Mouse (Mus musculus) liver, adult (tissue): ENCODE data around the gene Parn.

Source experiments
- GATA4 ChIP-seq: IDR thresholded peaks from 2 replicates; pipeline ENCODE4 v1.6.1; 2014; ENCODE audit warnings: mild to moderate bottlenecking, low read length; ENCODE audit not compliant: insufficient replicate concordance

The Parn gene

GRCm38 (mm10) chr16:13645930-13646329 lies 22.0 kb downstream of the Parn start:
- TF ChIP-seq GATA4 = no peak

GRCm38 (mm10) chr16:13644474-13644873 lies 23.5 kb downstream of the Parn start:
- no peak for TF ChIP-seq GATA4

GRCm38 (mm10) chr16:13640064-13640463 lies 27.9 kb downstream of the Parn start:
- TF ChIP-seq GATA4 = no peak

DNA sequence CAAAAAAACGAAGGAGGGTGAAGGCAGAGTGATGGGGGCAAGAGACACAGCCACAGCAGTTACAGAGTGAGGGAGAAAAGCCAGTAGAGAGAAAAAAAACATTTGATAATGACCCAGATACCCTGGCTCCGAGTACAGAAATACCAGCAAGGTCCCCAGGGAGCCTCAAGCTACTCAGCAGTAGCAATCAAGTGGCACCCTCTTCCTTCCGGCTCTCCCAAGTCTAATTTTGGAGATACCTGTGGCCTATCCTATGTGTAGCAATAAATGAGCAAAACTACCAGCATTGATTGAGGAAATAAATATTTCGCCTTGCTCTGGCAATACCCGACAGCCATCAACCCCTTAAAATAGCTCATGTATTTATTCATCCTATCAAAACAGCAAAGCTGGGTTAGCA lies 28.5 kb downstream of the Parn start:
- TF ChIP-seq GATA4 = no peak

- TF ChIP-seq GATA4 = no peak
Measured at GRCm38 (mm10) chr16:13628345-13628744, 39.6 kb downstream of the Parn start.

DNA sequence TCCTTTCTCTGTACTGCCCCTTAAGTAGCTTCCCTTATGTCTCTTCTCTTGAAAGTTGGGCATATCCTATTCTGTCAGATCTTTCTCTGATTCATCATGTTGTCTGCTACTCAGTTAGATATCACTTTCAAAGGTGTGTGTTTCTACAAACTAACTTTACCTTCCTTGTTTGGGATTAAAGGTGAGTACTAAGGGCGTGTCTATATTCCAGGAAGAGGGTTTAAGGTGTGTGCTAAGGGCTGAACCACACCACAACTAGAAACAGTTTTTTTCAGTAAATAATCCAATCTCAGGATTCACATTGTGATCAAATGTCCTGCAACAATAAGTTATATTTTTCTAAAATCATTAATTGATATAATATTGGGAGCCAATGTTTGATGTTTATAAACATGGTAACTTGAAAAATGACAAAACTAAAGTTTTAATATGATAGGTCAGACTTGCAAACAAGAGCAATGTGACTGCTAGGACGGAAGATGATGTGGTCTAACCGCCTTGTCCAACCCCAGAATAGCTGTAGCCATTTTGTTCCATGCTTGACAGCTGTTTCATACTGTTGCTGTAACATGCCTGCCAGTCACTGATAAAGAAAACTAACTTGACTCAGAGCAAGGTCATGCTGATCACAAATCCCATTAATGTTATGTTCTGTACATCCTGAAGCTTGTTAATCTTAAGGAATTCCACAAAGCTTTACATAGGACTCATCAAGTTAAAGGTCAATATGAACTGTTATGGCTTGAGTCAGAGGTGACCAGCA lies 46.0 kb downstream of the Parn start:
- TF ChIP-seq GATA4 = no peak

DNA sequence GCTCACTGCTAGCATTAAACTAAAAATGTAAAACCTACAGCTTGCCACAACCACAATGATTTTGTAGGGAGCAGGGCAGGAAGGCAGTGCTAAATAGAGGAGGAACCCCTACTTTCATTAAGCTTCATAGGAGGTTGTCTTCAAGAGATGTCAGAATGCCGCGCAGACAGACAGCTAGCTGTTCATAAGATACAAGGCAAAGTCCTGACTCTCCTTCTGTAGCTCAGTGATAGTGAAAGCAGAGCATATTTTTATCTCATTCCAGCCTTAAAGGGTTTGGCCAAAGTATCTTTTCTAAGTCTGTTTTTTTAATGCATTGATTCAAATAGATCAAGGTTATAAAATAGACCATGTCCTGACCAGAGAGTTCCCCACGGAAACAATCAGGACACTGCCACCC lies 47.8 kb downstream of the Parn start:
- no peak for TF ChIP-seq GATA4

- no peak for TF ChIP-seq GATA4
Measured at GRCm38 (mm10) chr16:13615276-13615675, 52.7 kb downstream of the Parn start.

- TF ChIP-seq GATA4 = no peak
Measured at GRCm38 (mm10) chr16:13612571-13612970, 55.4 kb downstream of the Parn start.

DNA sequence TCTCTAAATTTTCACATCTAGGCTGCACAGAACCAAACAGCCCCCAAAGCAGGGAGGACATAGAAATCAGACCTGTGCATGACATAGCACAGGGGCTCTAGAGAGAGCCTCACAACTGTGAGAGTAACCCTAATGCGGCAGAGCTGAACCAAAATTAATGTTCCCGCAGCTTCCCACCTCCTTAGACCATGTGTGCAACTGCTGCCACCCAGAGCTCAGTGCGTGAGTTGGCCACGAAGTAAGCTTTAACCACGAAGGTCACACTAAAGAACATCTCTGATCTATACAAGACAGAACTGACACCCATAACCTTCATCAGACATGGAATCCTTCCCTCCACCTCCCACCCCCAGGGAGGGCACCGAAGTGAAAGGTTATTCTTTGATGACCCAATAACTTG lies 55.9 kb downstream of the Parn start:
- no peak for TF ChIP-seq GATA4

- TF ChIP-seq GATA4 = no peak
Measured at GRCm38 (mm10) chr16:13611399-13611798, 56.6 kb downstream of the Parn start.

GRCm38 (mm10) chr16:13610951-13611381 lies 57.0 kb downstream of the Parn start:
- TF ChIP-seq GATA4 = no peak

DNA sequence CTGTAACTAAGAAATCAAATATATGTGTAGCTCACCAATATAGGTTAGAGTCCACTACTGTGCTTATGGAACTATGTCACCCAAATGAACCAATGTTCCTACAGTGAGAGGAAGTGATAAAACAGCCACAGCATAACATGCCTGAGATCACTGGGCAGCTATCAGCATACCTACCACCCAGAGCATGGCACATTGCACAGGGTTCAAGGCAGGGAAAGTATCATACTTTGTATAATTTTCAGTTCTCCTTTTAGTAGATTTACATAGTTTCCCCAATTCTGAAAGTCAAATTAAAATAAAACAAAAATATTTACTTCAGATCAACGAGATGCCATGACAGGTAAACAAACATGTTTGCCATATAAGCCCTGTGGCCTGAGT lies 59.3 kb downstream of the Parn start:
- no peak for TF ChIP-seq GATA4

DNA sequence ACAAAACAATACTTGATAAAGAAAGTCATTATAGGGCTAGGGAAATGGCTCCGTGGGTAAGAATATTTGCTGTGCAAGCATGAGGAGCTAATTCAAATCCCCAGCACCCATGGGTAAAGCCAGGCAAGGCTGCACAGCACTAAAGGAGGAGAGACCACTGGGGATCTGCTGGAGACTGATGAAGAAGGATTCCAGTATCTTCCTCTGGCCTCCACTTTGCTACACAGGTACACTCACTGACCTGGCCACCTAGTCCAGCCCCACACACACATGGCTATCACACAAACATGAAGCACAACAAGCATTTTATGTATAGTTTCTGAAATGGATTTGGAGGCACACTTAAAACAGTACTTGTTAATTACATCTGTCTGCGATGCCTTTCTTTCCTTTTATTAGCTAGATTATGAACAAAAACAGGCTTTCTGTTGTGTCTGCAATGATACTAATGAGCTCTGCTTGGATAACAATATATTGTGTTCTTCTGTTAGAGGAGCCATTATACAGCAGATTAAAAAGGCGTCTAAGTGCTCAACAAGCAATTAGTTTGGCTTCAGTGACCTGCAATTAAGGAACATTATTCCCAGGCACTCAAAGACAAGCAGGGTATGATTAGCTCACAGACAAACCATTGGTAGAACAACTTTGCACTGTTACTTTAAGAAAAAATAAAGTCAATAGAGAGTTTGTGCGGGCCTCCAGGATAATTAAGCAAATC lies 59.8 kb downstream of the Parn start:
- TF ChIP-seq GATA4 = no peak

- TF ChIP-seq GATA4 = no peak
Measured at GRCm38 (mm10) chr16:13602779-13603178, 65.2 kb downstream of the Parn start.

DNA sequence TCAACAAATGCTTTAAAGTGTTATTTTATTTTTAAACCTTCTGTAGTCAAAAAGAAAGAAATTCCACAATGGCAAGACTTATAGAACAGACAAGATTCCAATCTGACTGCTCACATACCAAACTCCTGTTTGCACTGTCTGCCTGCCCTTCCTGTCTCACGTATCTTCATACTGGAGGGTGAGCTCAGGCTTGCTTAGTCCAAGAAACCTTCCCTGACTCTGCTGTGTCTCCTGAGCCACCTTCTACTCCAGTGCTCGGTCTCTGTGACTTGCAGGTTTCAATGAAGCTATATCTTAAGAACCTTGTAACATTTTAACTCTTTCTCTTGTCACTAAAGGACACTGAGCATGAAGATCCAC lies 78.9 kb downstream of the Parn start:
- no peak for TF ChIP-seq GATA4

GRCm38 (mm10) chr16:13588182-13589048 lies 79.6 kb downstream of the Parn start:
- TF ChIP-seq GATA4 = no peak
